Mouse (Mus musculus): Measurements from ENCODE around the gene Ipo8. TPM values are rescaled to one million over a fixed set of nuclear protein-coding genes. Genes with fewer than 3 reads are reported as not detected.

The Ipo8 gene
- polyA plus RNA-seq (2015; fragmentation: Nextera tagmentation; extraction: Ambion mirVana) = 6.5 and 7.3 TPM in 2 replicates

DNA sequence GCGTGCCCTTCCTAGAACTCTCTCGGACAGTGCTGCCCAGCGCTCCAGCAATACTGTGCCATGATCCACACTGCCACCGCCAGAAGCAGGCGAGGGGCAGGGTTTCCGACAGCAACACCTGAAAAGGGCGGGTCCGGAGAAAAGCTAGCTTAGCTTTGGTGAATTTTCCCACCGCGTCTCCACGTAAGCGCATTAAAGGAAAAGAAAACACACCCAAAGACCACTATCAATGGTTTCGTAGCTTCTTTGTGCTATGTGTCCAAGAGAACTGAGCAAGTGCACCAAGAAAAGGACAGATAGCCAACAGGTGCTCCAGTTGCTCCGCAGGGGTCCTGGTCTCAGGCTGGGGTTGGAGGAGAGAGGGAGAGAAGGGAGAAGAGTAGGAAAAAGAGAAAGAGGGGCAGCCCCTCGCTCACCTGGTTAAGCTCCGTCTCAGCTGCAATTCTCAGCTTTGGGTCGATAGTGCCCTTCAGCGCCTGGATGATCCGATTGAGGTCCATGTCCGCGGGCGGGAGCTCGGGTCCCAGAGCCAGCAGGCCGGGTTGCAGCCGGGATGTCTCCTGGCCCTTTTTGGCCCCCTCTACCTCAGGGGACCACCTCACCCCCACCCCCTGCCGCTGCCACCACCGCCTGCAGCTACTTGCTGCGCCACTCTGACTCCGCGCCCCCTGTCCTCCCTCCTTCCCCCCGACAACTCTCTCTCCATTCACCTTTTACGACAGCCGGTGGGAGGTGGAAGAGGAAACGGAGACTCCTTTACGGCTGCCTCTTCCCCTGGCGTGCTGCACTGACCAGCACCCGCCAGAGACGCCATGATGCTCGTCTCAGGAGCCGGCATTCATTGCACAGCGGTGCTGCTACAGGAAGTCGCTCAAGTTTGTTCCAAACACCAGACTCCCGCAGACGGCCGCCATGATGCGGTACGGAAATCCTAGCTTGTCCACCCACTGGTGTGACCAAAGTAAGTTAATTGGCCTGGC lies at the start of gene Ipo8:
TSS of gene Ipo8 (minus strand) at position 720 of the 980 bp plus-strand sequence.
- H3K9me3 ChIP-seq (replicated peaks) = no peaks in the 10 kb centered on the region
- peak within 1 kb of the TSS; percentile 74 for H3K4me3 ChIP-seq (replicated peaks)
- ATAC-seq (ENCODE audit: insufficient read depth) = peak; percentile 94
- 0 out of 2 replicates have a peak, but pooled peaks cover 5% of the 10 kb centered on the region for H3K36me3 ChIP-seq (replicated peaks)
- H3K4me1 ChIP-seq (replicated peaks) = peaks cover 17% of the 10 kb centered on the region
- H3K27me3 ChIP-seq = no peaks in the 10 kb centered on the region
- WGBS (ENCODE audit: insufficient replicate concordance) = under 1% methylated on average over 47 of the region's 47 CpGs
- H3K9ac ChIP-seq = peak within 1 kb of the TSS; percentile 67
- H3K27ac ChIP-seq (replicated peaks) = peak within 1 kb of the TSS; percentile 59
- H3K4me2 ChIP-seq = peak within 1 kb of the TSS; percentile 85

DNA sequence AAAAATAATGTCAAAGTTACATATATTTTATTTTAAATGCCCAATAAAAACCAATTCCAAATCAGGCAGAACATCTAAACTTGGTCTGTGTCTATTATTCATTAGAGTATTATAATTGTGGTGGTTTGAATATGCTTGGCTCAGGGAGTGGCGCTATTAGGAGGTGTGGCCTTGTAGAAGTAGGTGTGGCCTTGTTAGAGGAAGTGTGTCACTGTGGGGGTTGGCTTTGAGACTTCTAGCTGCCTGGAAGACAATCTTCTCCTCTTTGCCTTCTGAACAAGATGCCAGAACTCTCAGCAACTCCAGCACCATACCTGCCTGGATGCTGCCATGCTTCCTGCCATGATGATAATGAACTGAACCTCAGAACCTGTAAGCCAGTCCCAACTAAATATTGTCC lies 42.6 kb upstream of the Ipo8 start:
- H3K4me1 ChIP-seq (replicated peaks) = no peaks in the 10 kb centered on the region
- H3K4me2 ChIP-seq = no peak overlapping the region
- 81% methylated on average over 1 of the region's 1 CpGs for WGBS (ENCODE audit: insufficient replicate concordance)

DNA sequence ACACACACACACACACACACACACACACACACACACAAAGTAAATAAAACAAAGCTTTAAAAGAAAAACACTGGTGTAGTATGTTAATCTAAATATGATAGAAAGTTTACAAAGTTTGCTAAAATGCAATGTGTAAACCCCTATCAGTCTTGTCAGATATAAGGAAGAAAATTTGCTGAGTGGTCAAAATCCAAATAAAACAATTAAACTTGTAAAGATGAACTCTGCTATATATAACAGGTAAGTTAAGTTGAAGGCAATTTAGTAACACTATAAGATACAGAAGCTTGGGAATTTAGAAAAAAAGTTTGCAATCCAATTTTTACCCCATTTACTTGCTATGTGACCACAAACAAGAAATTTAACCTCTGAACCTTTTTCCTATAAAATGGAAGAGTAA lies 14.4 kb upstream of the Ipo8 start:
- ATAC-seq (ENCODE audit: insufficient read depth) = no peak
- H3K9ac ChIP-seq = no peak overlapping the region
- H3K4me3 ChIP-seq (replicated peaks) = no peak overlapping the region
- no peak overlapping the region for H3K4me2 ChIP-seq
- no peaks in the 10 kb centered on the region for H3K4me1 ChIP-seq (replicated peaks)
- H3K27ac ChIP-seq (replicated peaks) = no peak overlapping the region
- no peaks in the 10 kb centered on the region for H3K27me3 ChIP-seq
- no peaks in the 10 kb centered on the region for H3K36me3 ChIP-seq (replicated peaks)
- H3K9me3 ChIP-seq (replicated peaks) = no peaks in the 10 kb centered on the region

More for the DNA sequence above, 42.6 kb upstream of the Ipo8 start:
- H3K4me3 ChIP-seq (replicated peaks) = no peak overlapping the region
- H3K9me3 ChIP-seq (replicated peaks) = no peaks in the 10 kb centered on the region
- no peaks in the 10 kb centered on the region for H3K36me3 ChIP-seq (replicated peaks)
- no peak for ATAC-seq (ENCODE audit: insufficient read depth)
- no peaks in the 10 kb centered on the region for H3K27me3 ChIP-seq
- H3K27ac ChIP-seq (replicated peaks) = no peak overlapping the region
- no peak overlapping the region for H3K9ac ChIP-seq

DNA sequence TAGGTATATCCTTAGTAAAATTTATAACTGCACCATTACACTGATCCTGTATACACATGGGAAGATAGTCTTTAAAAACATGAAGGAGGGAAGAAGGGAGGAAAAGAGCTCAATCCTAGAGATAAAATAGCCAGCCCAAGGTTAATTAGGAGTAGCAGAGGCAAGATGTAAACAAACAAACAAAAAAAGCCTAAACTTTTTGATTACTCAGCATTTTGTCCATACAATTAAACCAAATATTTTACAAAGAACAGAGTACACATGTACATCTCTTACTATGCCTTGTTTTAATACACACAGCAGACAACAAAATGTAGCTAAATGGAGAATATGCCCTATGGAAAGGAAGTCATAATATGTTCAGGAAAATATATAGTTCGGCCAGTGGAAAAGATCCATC lies 10.5 kb upstream of the Ipo8 start:
- Histone ChIP-seq H3K4me1 (replicated peaks) (no peaks in the 10 kb centered on the region), H3K9me3 (replicated peaks) (no peaks in the 10 kb centered on the region), H3K4me2 (no peak overlapping the region), H3K4me3 (replicated peaks) (no peak overlapping the region), H3K9ac (no peak overlapping the region), H3K36me3 (replicated peaks) (no peaks in the 10 kb centered on the region), H3K27ac (replicated peaks) (no peak overlapping the region), H3K27me3 (no peaks in the 10 kb centered on the region)
- no peak for ATAC-seq (ENCODE audit: insufficient read depth)
- WGBS (ENCODE audit: insufficient replicate concordance) = 73% methylated on average over 1 of the region's 1 CpGs

DNA sequence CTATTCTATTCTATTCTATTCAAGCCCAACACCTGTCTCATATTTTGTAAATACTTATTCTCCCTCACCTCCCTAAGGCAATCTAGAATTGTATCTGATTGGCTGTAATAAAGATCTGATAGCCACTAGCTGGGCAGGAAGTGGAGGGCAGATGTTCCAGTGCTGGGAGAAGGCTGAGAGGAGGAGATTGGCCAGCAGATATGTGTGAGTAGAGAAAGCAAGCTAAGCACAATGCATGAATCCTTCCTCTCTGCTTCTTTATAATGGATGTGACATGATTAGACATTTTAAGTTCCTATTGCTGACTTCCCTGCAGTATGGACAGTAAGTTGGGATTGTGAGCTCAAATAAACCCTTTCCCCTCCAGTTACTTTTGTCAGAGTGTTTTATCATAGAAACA lies 7.2 kb upstream of the Ipo8 start:
- H3K9ac ChIP-seq = no peak overlapping the region
- H3K9me3 ChIP-seq (replicated peaks) = no peaks in the 10 kb centered on the region
- ATAC-seq (ENCODE audit: insufficient read depth) = no peak
- H3K4me1 ChIP-seq (replicated peaks) = no peaks in the 10 kb centered on the region
- H3K27ac ChIP-seq (replicated peaks) = no peak overlapping the region
- H3K36me3 ChIP-seq (replicated peaks) = no peaks in the 10 kb centered on the region
- H3K4me3 ChIP-seq (replicated peaks) = no peak overlapping the region
- no peaks in the 10 kb centered on the region for H3K27me3 ChIP-seq
- H3K4me2 ChIP-seq = no peak overlapping the region

DNA sequence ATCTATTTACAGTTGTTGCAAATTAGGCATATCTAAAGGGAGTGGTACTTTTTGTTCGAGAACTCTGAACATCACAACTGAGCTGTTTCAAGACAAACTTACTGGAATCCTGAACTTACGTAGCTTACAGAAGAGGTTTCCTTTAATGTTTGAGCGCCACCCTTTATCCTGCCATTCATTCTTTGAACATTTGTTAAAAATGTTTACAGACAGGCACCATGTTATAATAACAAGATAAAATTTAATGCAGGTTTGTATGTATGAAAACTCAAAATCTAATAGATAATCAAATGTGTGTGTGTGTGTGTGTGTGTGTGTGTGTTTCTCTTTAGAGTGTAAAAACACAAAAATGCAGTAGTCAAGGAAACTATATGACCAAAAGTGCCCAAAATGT lies 458 bp upstream of the Ipo8 start:
- H3K4me1 ChIP-seq (replicated peaks) = peaks cover 17% of the 10 kb centered on the region
- no peak for ATAC-seq (ENCODE audit: insufficient read depth)
- H3K9me3 ChIP-seq (replicated peaks) = no peaks in the 10 kb centered on the region
- WGBS (ENCODE audit: insufficient replicate concordance) = 20% methylated on average over 3 of the region's 3 CpGs
- H3K27me3 ChIP-seq = no peaks in the 10 kb centered on the region
- H3K36me3 ChIP-seq (replicated peaks) = 0 out of 2 replicates have a peak, but pooled peaks cover 5% of the 10 kb centered on the region
- H3K4me2 ChIP-seq = peak overlapping the region; percentile 85
- H3K9ac ChIP-seq = peak overlapping the region; percentile 67
- 0 out of 2 replicates have a peak overlapping the region, but pooled peaks have one; percentile 59 for H3K27ac ChIP-seq (replicated peaks)
- peak overlapping the region; percentile 74 for H3K4me3 ChIP-seq (replicated peaks)

DNA sequence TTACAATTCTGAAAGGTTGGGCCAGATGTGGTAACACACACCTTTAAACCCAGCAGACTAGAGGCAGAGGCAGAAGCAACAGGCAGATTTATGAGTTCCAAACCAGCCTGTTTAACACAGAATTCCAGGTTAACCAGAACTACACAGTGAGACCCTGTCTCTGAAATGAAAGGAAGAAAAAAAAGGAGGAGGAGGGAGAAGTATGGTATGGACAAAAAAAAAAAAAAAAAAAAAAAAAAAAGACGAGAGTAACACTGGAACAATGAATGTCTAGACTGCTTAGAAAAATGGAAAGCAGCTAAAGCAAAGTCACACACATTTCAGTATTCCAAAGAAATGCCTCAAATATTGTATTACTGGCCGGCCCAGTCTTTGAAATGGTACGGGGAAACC lies 916 bp downstream of the Ipo8 start:
- under 1% methylated on average over 3 of the region's 3 CpGs for WGBS (ENCODE audit: insufficient replicate concordance)
- H3K4me3 ChIP-seq (replicated peaks) = peak overlapping the region; percentile 74
- ATAC-seq (ENCODE audit: insufficient read depth) = no peak
- H3K27ac ChIP-seq (replicated peaks) = no peak overlapping the region
- H3K4me1 ChIP-seq (replicated peaks) = peaks cover 17% of the 10 kb centered on the region
- H3K9me3 ChIP-seq (replicated peaks) = no peaks in the 10 kb centered on the region
- peak overlapping the region; percentile 67 for H3K9ac ChIP-seq
- H3K4me2 ChIP-seq = peak overlapping the region; percentile 85
- no peaks in the 10 kb centered on the region for H3K27me3 ChIP-seq
- 0 out of 2 replicates have a peak, but pooled peaks cover 5% of the 10 kb centered on the region for H3K36me3 ChIP-seq (replicated peaks)

DNA sequence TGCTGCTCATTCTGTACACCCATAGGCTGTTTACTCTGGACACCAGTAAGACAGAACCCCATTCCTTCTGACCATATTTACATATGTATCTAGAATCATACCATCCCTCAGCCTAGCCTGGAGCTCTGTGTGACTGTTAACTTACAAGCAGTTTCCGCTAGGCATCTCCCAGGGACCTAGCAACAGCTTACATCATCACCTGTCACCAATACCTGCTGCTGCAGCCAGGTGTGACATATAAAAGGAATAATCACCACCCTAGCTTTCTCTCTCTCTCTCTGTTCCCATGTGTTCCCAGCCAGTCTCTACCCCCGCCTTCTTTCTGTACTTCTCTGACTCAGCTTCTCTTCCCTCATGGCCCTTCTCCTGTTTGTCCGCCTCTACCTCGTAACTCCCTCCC lies 5.1 kb downstream of the Ipo8 start:
- ATAC-seq (ENCODE audit: insufficient read depth) = no peak
- H3K4me3 ChIP-seq (replicated peaks) = no peak overlapping the region
- 80% methylated on average over 4 of the region's 4 CpGs for WGBS (ENCODE audit: insufficient replicate concordance)

DNA sequence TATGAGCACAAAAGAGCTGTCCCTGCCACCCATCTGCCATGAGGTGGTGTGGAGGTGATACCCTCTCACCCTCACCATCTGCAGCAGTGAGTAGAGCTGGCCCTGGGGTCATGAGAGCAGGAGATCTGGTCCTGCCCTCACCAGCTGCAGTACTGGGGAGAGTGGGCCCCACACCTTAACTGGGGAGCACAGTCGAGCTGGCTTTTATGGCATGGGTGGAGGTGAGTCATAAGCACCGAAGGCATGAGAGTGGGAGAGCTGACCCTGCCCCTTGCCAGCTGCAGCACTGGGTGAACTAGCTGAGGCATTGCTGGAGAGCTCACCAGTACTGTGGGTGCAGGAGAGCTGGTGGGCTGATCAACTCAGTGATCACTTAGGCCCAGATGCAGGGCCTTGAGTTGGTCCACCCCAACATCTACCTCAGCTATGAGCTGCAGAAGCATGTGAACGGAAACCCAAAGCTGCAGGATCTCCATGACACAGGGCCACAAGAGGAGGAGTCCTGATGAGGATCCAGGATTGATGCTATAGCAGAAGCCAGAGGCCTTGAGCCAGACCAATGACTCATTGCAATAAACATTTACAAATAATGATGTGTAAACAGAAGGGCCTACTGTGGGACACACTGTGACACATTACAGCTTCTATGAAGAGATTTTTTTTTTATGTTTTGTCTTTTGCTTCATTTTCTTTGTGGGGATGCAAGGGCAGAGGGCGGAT lies 12.5 kb downstream of the Ipo8 start:
- Histone ChIP-seq H3K36me3 (replicated peaks) (peaks cover 35% of the 10 kb centered on the region), H3K27me3 (no peaks in the 10 kb centered on the region), H3K9ac (no peak overlapping the region), H3K27ac (replicated peaks) (no peak overlapping the region), H3K4me2 (no peak overlapping the region), H3K9me3 (replicated peaks) (no peaks in the 10 kb centered on the region), H3K4me3 (replicated peaks) (no peak overlapping the region), H3K4me1 (replicated peaks) (no peaks in the 10 kb centered on the region)
- no peak for ATAC-seq (ENCODE audit: insufficient read depth)
- 65% methylated on average over 4 of the region's 4 CpGs for WGBS (ENCODE audit: insufficient replicate concordance)

More for the DNA sequence above, 5.1 kb downstream of the Ipo8 start:
- no peaks in the 10 kb centered on the region for H3K27me3 ChIP-seq
- H3K36me3 ChIP-seq (replicated peaks) = peaks cover 9% of the 10 kb centered on the region; the same call in 1 of the 2 replicates
- no peak overlapping the region for H3K27ac ChIP-seq (replicated peaks)
- no peak overlapping the region for H3K4me2 ChIP-seq
- no peak overlapping the region for H3K9ac ChIP-seq
- peaks cover 9% of the 10 kb centered on the region for H3K4me1 ChIP-seq (replicated peaks)
- H3K9me3 ChIP-seq (replicated peaks) = no peaks in the 10 kb centered on the region

DNA sequence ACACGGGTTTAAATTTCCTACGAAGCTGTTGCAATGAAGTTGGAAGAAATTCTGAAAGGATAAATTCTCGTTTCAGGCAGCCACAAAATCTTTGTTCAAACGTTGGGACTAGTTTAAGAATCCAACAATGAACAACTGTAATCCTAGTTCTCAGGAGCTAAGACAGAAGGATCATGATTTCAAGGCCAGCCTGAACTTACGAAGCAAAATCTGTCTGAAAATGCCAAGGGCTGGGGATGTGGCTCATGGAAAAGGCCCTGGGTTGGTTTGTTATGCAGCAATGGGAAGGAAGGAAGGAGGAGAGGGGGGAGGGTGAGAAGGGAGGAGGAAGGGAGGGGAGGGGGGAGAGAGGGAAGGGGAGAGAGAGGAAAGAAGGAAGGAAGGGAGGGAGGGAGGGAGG lies 14.5 kb downstream of the Ipo8 start:
- ATAC-seq (ENCODE audit: insufficient read depth) = no peak
- Histone ChIP-seq H3K36me3 (replicated peaks) (peaks cover 43% of the 10 kb centered on the region), H3K4me3 (replicated peaks) (no peak overlapping the region), H3K4me2 (no peak overlapping the region), H3K9ac (no peak overlapping the region), H3K4me1 (replicated peaks) (no peaks in the 10 kb centered on the region), H3K9me3 (replicated peaks) (no peaks in the 10 kb centered on the region), H3K27ac (replicated peaks) (no peak overlapping the region), H3K27me3 (no peaks in the 10 kb centered on the region)
- 68% methylated on average over 5 of the region's 5 CpGs for WGBS (ENCODE audit: insufficient replicate concordance)

DNA sequence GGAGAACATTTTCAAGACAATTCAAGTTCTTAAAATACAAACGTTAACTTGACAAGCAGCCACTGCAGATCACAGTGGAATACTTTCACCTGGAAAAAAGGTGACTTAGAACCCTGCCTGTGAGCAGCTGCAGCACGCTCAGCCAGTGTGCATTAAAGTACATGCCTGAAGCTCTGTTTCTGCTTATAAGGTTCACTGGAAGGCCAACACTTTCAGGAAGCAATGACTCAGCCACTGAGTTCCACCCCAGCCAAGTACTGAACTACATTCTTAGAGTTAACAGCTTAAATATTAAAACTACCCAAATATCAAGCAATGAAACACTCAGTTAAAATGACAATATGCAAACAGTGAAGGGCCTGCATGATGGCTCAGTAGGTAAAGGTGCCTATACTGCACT lies 20.1 kb downstream of the Ipo8 start:
- Histone ChIP-seq H3K36me3 (replicated peaks) (peaks cover 49% of the 10 kb centered on the region), H3K27me3 (no peaks in the 10 kb centered on the region), H3K9ac (no peak overlapping the region), H3K9me3 (replicated peaks) (no peaks in the 10 kb centered on the region), H3K4me1 (replicated peaks) (no peaks in the 10 kb centered on the region), H3K4me3 (replicated peaks) (no peak overlapping the region), H3K4me2 (no peak overlapping the region), H3K27ac (replicated peaks) (no peak overlapping the region)
- ATAC-seq (ENCODE audit: insufficient read depth) = no peak
- WGBS (ENCODE audit: insufficient replicate concordance) = 77% methylated on average over 2 of the region's 2 CpGs
